Mouse (Mus musculus) large intestine, adult 2 months (tissue): ENCODE measurements around the gene Mapk11. TPM values are rescaled to one million over a fixed set of nuclear protein-coding genes. Genes with fewer than 3 reads are reported as not detected.

ENCODE experiments used
- DNase-seq: peaks from one replicate; pipeline ENCODE4 v3.0.0-alpha.2; 2012; ENCODE audit warnings: low read depth, low spot score
- WGBS: fragments of 180-500 bp; shearing (Covaris S2); methylation state at CpG from one replicate; pipeline ENCODE4 v1.1.7; 2018; 5-methylcytosine and 5-hydroxymethylcytosine counted together
- polyA plus RNA-seq: library from polyadenylated mRNA; depleted of rRNA; stranded (reverse); fragments of >200 nt; gene quantifications from 2 replicates; pipeline ENCODE4 v1.2.3, GENCODE M21; 2012; rRNA removed

Gene Mapk11
- polyA plus RNA-seq, 1 experiment, result 4.4 TPM

DNA sequence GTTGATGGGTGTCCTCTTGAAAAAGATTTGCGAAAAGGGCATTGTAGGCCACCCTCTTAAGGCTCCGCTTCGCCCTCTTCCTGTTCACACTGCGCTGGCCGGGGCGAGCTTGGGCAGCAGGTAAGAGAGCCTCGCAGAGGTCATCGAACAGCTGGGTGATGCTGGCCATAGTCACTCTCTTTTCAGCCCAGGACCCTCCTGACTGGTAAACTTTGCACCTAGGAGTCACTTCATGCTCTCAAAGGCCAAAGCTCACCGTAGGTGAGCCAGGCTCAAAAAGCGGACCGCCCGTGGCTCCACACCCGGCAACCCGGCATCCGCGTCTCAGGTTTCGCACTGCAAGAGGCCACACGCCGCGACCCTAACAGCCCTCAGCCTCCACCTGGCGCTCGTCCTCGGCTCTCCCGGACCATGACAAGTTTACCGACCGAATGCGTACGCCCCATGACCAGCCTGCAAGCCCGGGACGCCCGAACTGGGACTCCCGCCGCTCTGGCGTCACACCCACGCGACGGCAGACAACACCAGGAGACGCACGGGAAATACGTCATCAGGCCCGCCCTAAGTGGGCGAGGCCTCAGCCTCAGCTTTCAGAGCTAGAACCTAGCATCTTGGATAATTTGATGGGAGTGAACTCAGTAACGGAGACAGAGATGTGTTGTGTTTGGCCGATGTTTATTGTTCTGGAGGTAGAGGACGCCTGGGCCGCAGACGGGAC, 26.6 kb downstream of the Mapk11 start, which contains the start of gene Tubgcp6:
Gene Tubgcp6 (minus strand): TSS at position 464 of the 718 bp plus-strand sequence.
- under 1% methylated on average over 47 of the region's 47 CpGs for WGBS
- DNase-seq, result peak; percentile 84

DNA sequence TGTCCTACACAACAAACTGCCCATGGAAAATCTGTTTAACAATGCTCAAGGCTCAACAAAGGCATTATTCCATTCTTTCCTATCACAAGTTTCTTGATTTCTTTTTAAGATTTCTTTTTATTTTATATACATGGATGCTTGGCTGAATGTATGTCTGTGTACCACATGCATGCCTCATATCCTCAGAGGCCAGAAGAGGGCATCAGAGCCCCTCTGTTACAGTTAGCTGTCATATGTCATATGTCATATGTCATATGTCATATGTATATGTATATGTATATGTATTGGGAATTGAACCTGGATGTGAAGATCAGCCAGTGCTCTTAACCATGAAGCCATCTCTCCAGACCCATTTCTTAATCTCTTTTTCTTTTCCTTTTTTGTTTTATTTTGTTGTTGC, 31.4 kb downstream of the Mapk11 start:
- no peak for DNase-seq

DNA sequence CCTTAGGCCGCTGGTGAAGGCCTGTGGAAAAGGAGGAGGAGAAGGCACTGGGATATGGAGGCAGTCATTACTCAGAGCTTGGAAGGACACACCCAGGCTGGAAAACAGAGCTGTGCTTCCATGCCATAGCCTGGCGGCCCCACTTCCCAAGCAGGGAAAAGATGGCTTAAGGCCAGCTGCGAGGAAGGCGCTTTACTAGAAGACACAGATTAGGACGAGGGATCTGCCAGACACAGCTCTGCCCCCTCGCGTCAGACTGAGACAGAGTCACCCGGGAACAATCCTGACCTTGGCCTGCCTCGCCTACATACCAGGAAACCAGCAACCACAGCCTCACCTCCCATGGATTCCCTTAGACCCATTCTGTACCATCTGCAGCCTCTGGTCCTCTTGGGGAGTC, 39.3 kb downstream of the Mapk11 start:
- 52% methylated on average over 9 of the region's 9 CpGs for WGBS
- no peak for DNase-seq

DNA sequence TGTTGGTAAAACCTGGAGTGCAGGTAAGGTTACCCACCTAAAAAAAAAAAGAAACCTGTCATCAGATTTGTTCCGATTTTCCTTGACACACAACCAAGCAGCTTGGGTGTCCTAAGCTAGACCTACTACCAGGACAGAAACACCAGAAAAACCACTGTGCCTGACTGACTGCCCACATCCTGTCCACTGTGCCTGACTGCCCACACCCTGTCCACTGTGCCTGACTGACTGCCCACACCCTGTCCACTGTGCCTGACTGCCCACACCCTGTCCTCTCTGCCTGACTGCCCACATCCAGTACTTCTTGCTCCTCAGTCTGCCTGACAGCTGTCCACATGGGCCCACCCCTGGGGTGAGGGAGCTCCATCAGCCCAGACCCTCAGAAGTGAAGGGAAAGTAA, 42.5 kb downstream of the Mapk11 start:
- WGBS, result 95% methylated on average over 1 of the region's 1 CpGs
- no peak for DNase-seq

DNA sequence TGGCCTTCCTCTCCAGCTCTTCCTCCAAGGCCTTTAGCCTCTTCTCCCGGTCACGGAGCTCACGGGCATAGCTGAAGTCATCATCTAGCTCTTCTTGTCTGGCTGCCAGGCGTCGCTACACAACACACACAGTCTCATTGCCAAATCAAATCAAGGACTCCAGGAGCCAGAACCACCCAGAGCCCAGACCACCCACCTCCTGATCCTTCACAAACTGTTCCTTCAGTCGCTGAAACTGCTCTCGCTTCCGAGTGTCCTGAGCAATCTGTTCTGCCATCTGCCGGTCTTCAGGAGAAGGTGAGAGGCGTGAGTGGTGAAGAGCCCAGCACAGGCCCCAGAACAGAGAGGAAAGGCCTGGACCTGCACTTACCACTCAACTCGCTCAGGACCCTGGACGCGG, 43.4 kb downstream of the Mapk11 start:
- WGBS, result 89% methylated on average over 13 of the region's 13 CpGs

DNA sequence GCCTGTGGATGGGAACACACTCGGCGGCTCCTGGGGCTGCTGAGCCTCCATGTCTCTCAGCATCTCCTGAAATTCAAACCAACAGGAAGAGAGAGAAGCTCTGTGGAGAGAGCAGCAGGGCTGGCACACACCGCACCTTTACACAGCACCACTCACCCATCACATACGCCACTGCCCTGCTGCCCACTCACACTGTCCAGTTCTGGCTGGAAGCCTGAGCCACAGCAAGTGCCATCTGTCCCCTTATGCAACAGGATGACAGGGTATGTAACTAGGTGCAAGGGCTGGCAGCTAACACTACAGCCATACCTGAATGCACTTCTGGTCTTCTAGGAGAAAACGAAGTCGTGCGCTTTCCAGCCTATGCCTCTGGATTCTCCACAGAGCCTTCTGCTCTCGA, 45.0 kb downstream of the Mapk11 start:
- DNase-seq, result no peak
- WGBS, result 97% methylated on average over 8 of the region's 8 CpGs

More for the DNA sequence above, 43.4 kb downstream of the Mapk11 start:
- no peak for DNase-seq

DNA sequence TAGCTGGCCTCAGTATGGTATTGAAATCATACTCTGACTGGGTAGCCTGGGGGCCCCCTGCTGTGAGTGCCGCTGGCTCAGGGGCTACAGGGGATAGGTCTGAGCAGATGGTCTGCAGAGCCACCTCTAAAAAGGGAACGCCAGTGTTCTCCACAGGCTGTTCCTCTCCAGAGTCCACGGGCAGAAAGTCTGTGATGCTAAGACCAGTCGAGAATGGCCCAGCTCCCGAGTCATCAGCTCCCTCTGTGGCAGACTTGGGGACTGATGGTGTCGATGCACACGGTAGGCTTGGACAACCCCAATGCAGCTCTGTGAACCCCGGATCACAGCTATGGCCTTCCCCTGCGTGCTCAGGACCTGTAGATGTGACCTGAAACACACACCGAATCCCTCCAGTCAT, 45.5 kb downstream of the Mapk11 start:
- 88% methylated on average over 10 of the region's 10 CpGs for WGBS
- DNase-seq, result no peak

DNA sequence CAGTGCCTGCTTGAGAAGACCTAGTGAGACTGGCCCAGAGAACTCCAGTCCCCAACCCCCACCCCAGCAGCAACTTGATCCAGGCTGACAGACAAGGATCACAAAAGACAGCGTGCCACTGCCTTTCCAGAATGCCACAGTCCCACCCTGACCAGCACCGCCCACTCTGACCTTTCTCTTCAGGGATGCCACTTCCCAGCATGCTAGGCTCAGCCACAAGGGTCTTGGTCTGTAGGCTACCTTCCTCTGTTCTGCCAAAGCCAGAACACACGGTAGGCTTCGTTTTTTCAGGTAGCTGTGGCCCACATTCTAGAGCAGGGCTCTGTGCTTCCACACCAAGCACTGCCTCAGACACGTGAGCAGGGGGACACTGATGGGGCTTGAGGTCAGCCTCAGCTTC, 46.8 kb downstream of the Mapk11 start:
- DNase-seq, result no peak
- 76% methylated on average over 5 of the region's 5 CpGs for WGBS

DNA sequence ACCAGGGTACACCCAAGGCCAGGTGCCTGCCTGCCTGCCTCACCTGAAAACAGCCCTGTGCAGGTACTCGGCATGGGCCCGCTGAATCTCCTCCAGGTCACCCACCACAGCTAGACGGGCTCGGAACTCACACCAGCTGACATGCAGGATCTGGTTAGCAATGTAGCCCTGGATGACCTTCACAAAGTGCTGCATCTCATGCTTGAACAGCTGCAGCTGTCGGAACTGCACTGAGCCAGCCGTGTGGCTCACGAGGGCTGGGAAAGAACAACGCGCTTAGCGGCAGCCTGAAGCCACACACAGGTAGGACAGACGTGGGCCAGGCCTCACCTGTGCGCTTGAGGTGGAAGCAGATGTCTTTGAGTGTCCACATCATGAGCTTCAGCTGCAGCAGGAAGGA, 48.6 kb downstream of the Mapk11 start:
- WGBS, result 82% methylated on average over 12 of the region's 12 CpGs
- DNase-seq, result no peak

DNA sequence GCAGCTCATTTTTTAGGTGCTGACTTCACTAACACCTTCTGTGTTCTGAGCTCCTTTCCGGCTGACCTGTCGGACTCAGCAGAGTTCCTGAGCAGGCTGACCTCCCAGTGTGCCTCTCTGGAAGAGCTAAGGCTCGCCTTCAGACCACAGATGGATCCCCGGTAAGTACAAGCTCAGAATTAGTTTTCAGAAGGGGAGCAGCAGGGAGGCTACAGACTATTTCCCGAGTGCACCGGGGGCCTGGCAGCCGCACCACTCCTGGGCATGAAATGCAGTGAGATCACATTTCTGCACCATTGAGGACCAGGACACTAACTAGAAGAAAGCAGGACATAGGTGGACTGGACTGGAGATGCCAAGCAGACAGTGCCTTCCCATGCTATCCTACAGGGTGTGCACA, 50.8 kb downstream of the Mapk11 start:
- no peak for DNase-seq
- 94% methylated on average over 7 of the region's 7 CpGs for WGBS

DNA sequence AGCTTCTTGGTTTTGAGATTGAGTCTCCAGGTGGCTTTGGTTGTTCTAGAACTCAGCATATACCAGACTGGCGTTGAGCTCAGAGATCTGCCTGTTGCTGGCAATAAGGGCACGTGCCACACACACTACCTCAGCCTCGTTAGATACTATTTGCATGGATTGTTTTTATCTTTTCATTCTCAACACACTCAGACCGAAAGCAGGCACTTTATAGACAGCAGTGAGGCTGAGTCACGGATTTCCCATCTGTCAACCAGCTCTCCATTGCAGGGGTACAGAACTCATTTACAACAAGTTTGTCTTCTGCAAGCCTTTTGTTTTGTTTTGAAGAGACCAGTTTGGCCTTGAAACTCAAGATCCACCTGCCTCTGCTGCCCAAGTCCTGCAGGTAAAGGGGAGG, 52.0 kb downstream of the Mapk11 start:
- 87% methylated on average over 5 of the region's 5 CpGs for whole genome bisulfite sequencing
- DNase-seq, result no peak

Other genes starting within 250 kb of the Mapk11 start
- gene Ttll8, start 195.2 kb downstream of the Mapk11 start, polyA plus RNA-seq, result not detected in 2 replicates
- 0.04 and 0.05 TPM in 2 replicates for gene Mlc1, start 170.6 kb downstream of the Mapk11 start, polyA plus RNA-seq
- gene Mov10l1, start 166.7 kb downstream of the Mapk11 start, polyA plus RNA-seq, result not detected in 2 replicates
- gene Panx2, start 89.9 kb downstream of the Mapk11 start, polyA plus RNA-seq, result 0.52 and 0.56 TPM in 2 replicates
- gene Trabd, start 74.5 kb downstream of the Mapk11 start, polyA plus RNA-seq, result 85.2 and 93.7 TPM in 2 replicates
- 33.1 and 39.4 TPM in 2 replicates for gene Selenoo, start 60.5 kb downstream of the Mapk11 start, polyA plus RNA-seq
- 25.5 and 28.3 TPM in 2 replicates for gene Tubgcp6, start 26.5 kb downstream of the Mapk11 start, polyA plus RNA-seq
- 23.9 and 25.4 TPM in 2 replicates for gene Hdac10, start 20.9 kb downstream of the Mapk11 start, polyA plus RNA-seq
- 3.7 and 4.7 TPM in 2 replicates for gene Mapk12, start 8.9 kb downstream of the Mapk11 start, polyA plus RNA-seq
- 273 and 310 TPM in 2 replicates for gene Plxnb2, start 31.2 kb upstream of the Mapk11 start, polyA plus RNA-seq
- 10.8 and 11.2 TPM in 2 replicates for gene Dennd6b, start 46.9 kb upstream of the Mapk11 start, polyA plus RNA-seq
- 41.0 and 86.0 TPM in 2 replicates for gene Ppp6r2, start 61.9 kb upstream of the Mapk11 start, polyA plus RNA-seq
- 145 and 152 TPM in 2 replicates for gene Sbf1, start 165.7 kb upstream of the Mapk11 start, polyA plus RNA-seq
- 1.1 and 2.2 TPM in 2 replicates for gene Adm2, start 173.1 kb upstream of the Mapk11 start, polyA plus RNA-seq
- 0.36 TPM in 1 of 2 replicates, not detected in the other for gene Miox, start 184.8 kb upstream of the Mapk11 start, polyA plus RNA-seq
- gene Lmf2, start 206.0 kb upstream of the Mapk11 start, polyA plus RNA-seq, result 26.3 and 28.9 TPM in 2 replicates
- 131 and 133 TPM in 2 replicates for gene Ncaph2, start 206.1 kb upstream of the Mapk11 start, polyA plus RNA-seq
- 70.4 and 142 TPM in 2 replicates for gene Sco2, start 224.2 kb upstream of the Mapk11 start, polyA plus RNA-seq
- 5.5 and 30.9 TPM in 2 replicates for gene Tymp, start 227.4 kb upstream of the Mapk11 start, polyA plus RNA-seq
- 21.1 and 57.4 TPM in 2 replicates for gene Odf3b, start 229.7 kb upstream of the Mapk11 start, polyA plus RNA-seq
- gene Klhdc7b, start 235.3 kb upstream of the Mapk11 start, polyA plus RNA-seq, result 0.10 and 0.58 TPM in 2 replicates